ENCODE assay signal across 8 mouse cellular contexts in genomic region chr9:45828291-45828963, GRCm38 (mm10). TPM values are rescaled to one million over a fixed set of nuclear protein-coding genes. Genes with fewer than 3 reads are reported as not detected.
DNase-seq lines count a peak whose midpoint lies in the region; ATAC-seq lines count a peak whose summit lies in the region.

Gene Cep164, minus strand, starts transcription at chr9:45828691.

- H3K4me2 ChIP-seq in forebrain, embryonic 14.5 days (ENCODE audit: low read length): peak within 1 kb of the TSS; percentile 93
- peak within 1 kb of the TSS; percentile 88 for H3K4me2 ChIP-seq in neural tube, embryonic 15.5 days

- intact Hi-C loops in heart, postnatal 14 days (cut with DNase I): no loop called here

- H3K36me3 ChIP-seq in forebrain, embryonic 14.5 days (ENCODE audit: control insufficient read depth, insufficient read depth, low read length): 0 out of 2 replicates have a peak, but pooled peaks cover under 1% of the 10 kb centered on the region
- 0 out of 2 replicates have a peak, but pooled peaks cover 3% of the 10 kb centered on the region for H3K36me3 ChIP-seq in neural tube, embryonic 15.5 days

- H3K9ac ChIP-seq in forebrain, embryonic 14.5 days (ENCODE audit: low read length): peak within 1 kb of the TSS; percentile 70
- peak within 1 kb of the TSS; percentile 57 for H3K9ac ChIP-seq in neural tube, embryonic 15.5 days (replicated peaks)

- H3K27ac ChIP-seq in forebrain, embryonic 14.5 days (ENCODE audit: low read depth, low read length): peak within 1 kb of the TSS; percentile 28; the same call in 1 of the 2 replicates
- peak within 1 kb of the TSS; percentile 78 for H3K27ac ChIP-seq in neural tube, embryonic 15.5 days (replicated peaks)

- ATAC-seq in forebrain, embryonic 14.5 days: peak; percentile 97
- peak; percentile 96 for ATAC-seq in neural tube, embryonic 15.5 days (ENCODE audit: low FRiP score)

- peak; percentile 92 for DNase-seq in ES-CJ7 (ENCODE audit: low read depth, low spot score)
- DNase-seq in cerebellum, adult 11 months: peak; percentile 80
- peak; percentile 96 for DNase-seq in forebrain, embryonic 14.5 days (ENCODE audit: low spot score)
- DNase-seq in heart, postnatal 14 days: peak; percentile 83 to 88
- peak; percentile 89 for DNase-seq in layer of hippocampus, adult 11-12 months (ENCODE audit: low spot score)
- DNase-seq in lung, adult 18-20 months: peak; percentile 92 to 94
- DNase-seq in testis, postnatal 14 days (ENCODE audit: low spot score): peak; percentile 91

- 0 out of 2 replicates have a peak, but pooled peaks cover 5% of the 10 kb centered on the region for H3K4me1 ChIP-seq in forebrain, embryonic 14.5 days (ENCODE audit: control insufficient read depth, insufficient read depth, low read length)
- peaks cover 11% of the 10 kb centered on the region for H3K4me1 ChIP-seq in neural tube, embryonic 15.5 days

- H3K27me3 ChIP-seq in forebrain, embryonic 14.5 days (replicated peaks; ENCODE audit: control insufficient read depth, insufficient read depth, low read length): no peaks in the 10 kb centered on the region
- no peaks in the 10 kb centered on the region for H3K27me3 ChIP-seq in neural tube, embryonic 15.5 days (replicated peaks)

- H3K4me3 ChIP-seq in forebrain, embryonic 14.5 days (ENCODE audit: low read depth, low read length): peak within 1 kb of the TSS; percentile 61
- H3K4me3 ChIP-seq in neural tube, embryonic 15.5 days (replicated peaks): peak within 1 kb of the TSS; percentile 72

- H3K9me3 ChIP-seq in forebrain, embryonic 14.5 days (replicated peaks; ENCODE audit: control insufficient read depth, low read length): no peaks in the 10 kb centered on the region
- H3K9me3 ChIP-seq in neural tube, embryonic 15.5 days (replicated peaks): no peaks in the 10 kb centered on the region

- under 1% methylated on average over 31 of the region's 31 CpGs for WGBS in forebrain, embryonic 14.5 days
- under 1% methylated on average over 31 of the region's 31 CpGs for WGBS in neural tube, embryonic 15.5 days

RNA-seq across cellular contexts. Expression of gene Cep164, which starts in this region (rescaled TPM):
- polyA plus RNA-seq in forebrain, embryonic 14.5 days (2014; fragmentation: Nextera tagmentation; extraction: Ambion mirVana): 7.7 and 8.9 TPM in 2 replicates
- total RNA-seq in heart, postnatal 14 days (2021): 1 to 10 TPM; 7.0 TPM
- polyA plus RNA-seq in neural tube, embryonic 15.5 days (2015; fragmentation: Nextera tagmentation; extraction: Ambion mirVana): 12.9 and 16.3 TPM in 2 replicates

Comparison
In these comparisons a context has a peak if more than half of its experiments do, and no peak if none do; other contexts are left out.
1. Peak in every context shown above with its lines: DNase-seq, ATAC-seq, H3K4me3 ChIP-seq and H3K27ac ChIP-seq.